Mouse (Mus musculus) small intestine, adult 2 months (tissue): ENCODE data around the gene Nkx2-1.

Source experiments
- CTCF ChIP-seq: fragments of 200-500 bp; IDR thresholded peaks from 2 replicates; pipeline ENCODE4 v1.5.1; 2012; ENCODE audit warnings: low read depth, mild to moderate bottlenecking, control low read depth, inconsistent platforms, low read length, moderate library complexity, mixed read lengths; ENCODE audit not compliant: insufficient replicate concordance, insufficient read length; ENCODE audit errors: extremely low read depth
- POLR2A ChIP-seq: fragments of 200-500 bp; IDR thresholded peaks from 2 replicates; pipeline ENCODE4 v1.6.1; 2012; ENCODE audit warnings: low read depth, mild to moderate bottlenecking, control low read depth, inconsistent platforms, low read length, moderate library complexity

- no peak for TF ChIP-seq POLR2A
- peak; percentile 69; the same call in 1 of the 2 replicates for TF ChIP-seq CTCF
Observed at GRCm38 (mm10) chr12:56541068-56541467, 4.4 kb upstream of the Nkx2-1 start.
